Mouse (Mus musculus): Measurements from ENCODE around the gene Arhgdia. TPM values are rescaled to one million over a fixed set of nuclear protein-coding genes. Genes with fewer than 3 reads are reported as not detected.

Gene Arhgdia
- polyA plus RNA-seq, 1 experiment from 2014 or later = 537 TPM

GRCm38 (mm10) chr11:120622805-120623204, 41.4 kb upstream of the Arhgdia start:
- H3K4me2 ChIP-seq = no peak overlapping the region
- 91% methylated on average over 6 of the region's 6 CpGs for WGBS
- H3K9ac ChIP-seq = no peak overlapping the region
- H3K4me3 ChIP-seq (replicated peaks) = no peak overlapping the region
- H3K4me1 ChIP-seq = peaks cover 20% of the 10 kb centered on the region
- H3K9me3 ChIP-seq = no peaks in the 10 kb centered on the region
- peaks cover 30% of the 10 kb centered on the region for H3K36me3 ChIP-seq
- H3K27me3 ChIP-seq (replicated peaks) = no peaks in the 10 kb centered on the region
- no peak overlapping the region for H3K27ac ChIP-seq
- no peak for ATAC-seq (ENCODE audit: insufficient read depth, low FRiP score, low read depth)

DNA sequence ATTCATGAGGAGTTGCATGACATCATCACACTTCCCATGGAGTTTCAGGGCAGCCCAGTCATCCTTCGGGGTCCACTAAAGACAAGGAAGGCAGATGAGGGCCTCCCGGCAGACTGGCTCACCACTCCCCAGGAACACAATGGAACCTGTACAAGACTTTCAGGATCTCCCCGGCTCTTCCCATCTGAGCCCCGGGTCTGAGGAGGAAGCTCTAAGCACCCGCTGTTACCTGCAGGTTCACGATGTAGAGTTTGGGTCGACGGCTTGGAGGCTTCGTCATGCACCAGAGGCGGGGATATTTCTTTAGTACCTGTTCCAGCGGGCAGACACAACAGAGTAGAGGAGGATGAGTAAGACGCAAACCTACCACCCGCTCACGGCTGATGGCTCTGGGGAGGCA, 38.8 kb upstream of the Arhgdia start:
- H3K9ac ChIP-seq = no peak overlapping the region
- no peak overlapping the region for H3K4me3 ChIP-seq (replicated peaks)
- H3K36me3 ChIP-seq = peaks cover 27% of the 10 kb centered on the region
- H3K4me1 ChIP-seq = peaks cover 28% of the 10 kb centered on the region
- WGBS = 92% methylated on average over 14 of the region's 14 CpGs
- H3K9me3 ChIP-seq = no peaks in the 10 kb centered on the region
- H3K4me2 ChIP-seq = no peak overlapping the region
- H3K27me3 ChIP-seq (replicated peaks) = no peaks in the 10 kb centered on the region
- H3K27ac ChIP-seq = no peak overlapping the region
- ATAC-seq (ENCODE audit: insufficient read depth, low FRiP score, low read depth) = no peak

DNA sequence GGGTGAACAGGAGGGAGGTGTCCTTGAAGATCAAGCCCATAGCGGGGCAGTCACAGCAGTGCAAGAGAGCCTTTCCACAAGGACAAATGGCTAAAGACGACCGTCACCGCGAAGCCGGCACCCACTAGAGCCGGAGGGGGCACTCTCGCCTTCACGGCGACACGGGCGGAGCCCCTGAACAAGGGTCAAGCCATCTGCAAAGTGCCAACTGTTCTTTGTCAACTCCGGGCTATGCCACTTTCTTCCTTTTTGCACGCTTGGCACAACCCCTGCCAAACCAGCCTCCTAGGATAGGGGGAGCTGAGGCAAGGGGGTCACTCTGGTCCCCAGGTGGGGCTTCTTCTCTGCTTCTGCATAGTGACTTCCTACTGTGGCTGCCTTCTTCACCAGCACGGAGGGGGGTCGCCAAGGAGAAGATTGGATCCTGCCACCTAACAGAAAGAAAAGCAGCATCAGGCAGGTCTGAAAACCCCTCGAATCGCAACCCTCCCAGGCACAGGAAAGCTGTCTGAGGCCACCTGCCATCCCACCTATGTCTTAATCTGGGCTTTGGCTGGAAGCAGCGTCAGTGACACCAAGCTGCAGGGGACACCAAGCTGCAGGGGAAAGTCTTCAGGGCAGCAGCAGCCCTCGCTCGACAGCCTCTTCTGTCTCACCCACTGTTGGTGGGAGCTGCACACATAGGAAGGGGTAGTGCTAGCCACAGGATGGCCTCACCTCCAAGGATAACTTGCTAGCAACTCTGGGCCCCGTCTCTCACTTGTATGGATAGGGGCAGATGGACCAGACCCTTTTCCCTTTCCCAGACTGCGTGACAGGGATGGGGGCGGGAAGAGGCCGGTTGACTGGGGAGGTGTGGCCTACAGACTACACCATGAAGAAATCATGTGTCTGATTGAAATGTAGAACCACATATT, 37.5 kb upstream of the Arhgdia start:
- no peak overlapping the region for H3K4me2 ChIP-seq
- WGBS = 91% methylated on average over 25 of the region's 25 CpGs
- 0 out of 2 replicates have a peak overlapping the region, but pooled peaks have one; percentile 42 for H3K27ac ChIP-seq
- no peaks in the 10 kb centered on the region for H3K9me3 ChIP-seq
- no peaks in the 10 kb centered on the region for H3K27me3 ChIP-seq (replicated peaks)
- H3K9ac ChIP-seq = no peak overlapping the region
- peaks cover 34% of the 10 kb centered on the region for H3K36me3 ChIP-seq
- ATAC-seq (ENCODE audit: insufficient read depth, low FRiP score, low read depth) = no peak
- H3K4me3 ChIP-seq (replicated peaks) = no peak overlapping the region
- peaks cover 24% of the 10 kb centered on the region for H3K4me1 ChIP-seq

GRCm38 (mm10) chr11:120617519-120618112, 36.2 kb upstream of the Arhgdia start, which contains the start of gene Pcyt2:
Pcyt2 (minus strand) TSS chr11:120617936.
- peak; percentile 96 for ATAC-seq (ENCODE audit: insufficient read depth, low FRiP score, low read depth)
- H3K4me1 ChIP-seq = peaks cover 23% of the 10 kb centered on the region
- H3K4me3 ChIP-seq (replicated peaks) = peak within 1 kb of the TSS; percentile 69
- peak within 1 kb of the TSS; percentile 83 for H3K4me2 ChIP-seq
- under 1% methylated on average over 56 of the region's 56 CpGs for WGBS
- peak within 1 kb of the TSS; percentile 76 for H3K27ac ChIP-seq
- H3K9ac ChIP-seq = peak within 1 kb of the TSS; percentile 91
- peaks cover 44% of the 10 kb centered on the region for H3K36me3 ChIP-seq
- H3K9me3 ChIP-seq = no peaks in the 10 kb centered on the region
- no peaks in the 10 kb centered on the region for H3K27me3 ChIP-seq (replicated peaks)

- Histone ChIP-seq H3K9me3 (no peaks in the 10 kb centered on the region), H3K36me3 (peaks cover 52% of the 10 kb centered on the region), H3K27me3 (replicated peaks) (no peaks in the 10 kb centered on the region), H3K9ac (peak overlapping the region; percentile 91), H3K4me3 (replicated peaks) (peak overlapping the region; percentile 69), H3K4me1 (peaks cover 23% of the 10 kb centered on the region), H3K4me2 (peak overlapping the region; percentile 83), H3K27ac (peak overlapping the region; percentile 76; the same call in 1 of the 2 replicates)
- WGBS = 45% methylated on average over 4 of the region's 4 CpGs
- ATAC-seq (ENCODE audit: insufficient read depth, low FRiP score, low read depth) = no peak
These were observed 35.3 kb upstream of the Arhgdia start for GRCm38 (mm10) chr11:120616617-120617294.

GRCm38 (mm10) chr11:120615606-120616203, 34.3 kb upstream of the Arhgdia start:
- Histone ChIP-seq H3K4me3 (replicated peaks) (no peak overlapping the region), H3K27ac (no peak overlapping the region)

DNA sequence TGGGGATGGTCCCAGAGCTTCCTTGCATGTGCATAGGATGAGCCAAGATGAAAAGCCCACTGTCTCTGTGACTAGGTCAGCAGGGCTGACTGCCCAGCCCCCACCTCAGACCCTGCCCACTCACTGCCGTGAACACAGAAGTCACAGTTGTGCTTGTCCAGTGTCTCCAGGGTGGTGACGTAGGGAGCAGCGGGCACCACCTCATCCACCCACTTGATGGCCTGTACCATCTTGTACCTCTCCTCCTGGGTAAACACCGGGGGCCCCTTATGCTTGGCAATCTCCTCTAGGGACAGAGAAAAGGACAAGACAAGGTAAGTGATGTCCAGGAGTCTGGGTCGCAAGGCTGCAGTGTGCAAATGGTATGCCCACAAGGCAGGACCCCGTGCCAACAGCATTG, 33.7 kb upstream of the Arhgdia start:
- ATAC-seq (ENCODE audit: insufficient read depth, low FRiP score, low read depth) = no peak
- no peak overlapping the region for H3K4me2 ChIP-seq

More at GRCm38 (mm10) chr11:120615606-120616203, 34.3 kb upstream of the Arhgdia start:
- ATAC-seq (ENCODE audit: insufficient read depth, low FRiP score, low read depth) = no peak
- WGBS = 89% methylated on average over 11 of the region's 11 CpGs
- Histone ChIP-seq H3K4me1 (peaks cover 23% of the 10 kb centered on the region), H3K36me3 (peaks cover 55% of the 10 kb centered on the region), H3K4me2 (peak overlapping the region; percentile 14; the same call in 1 of the 2 replicates), H3K9me3 (no peaks in the 10 kb centered on the region), H3K9ac (no peak overlapping the region), H3K27me3 (replicated peaks) (no peaks in the 10 kb centered on the region)

GRCm38 (mm10) chr11:120613976-120614375, 32.6 kb upstream of the Arhgdia start:
- H3K9ac ChIP-seq = no peak overlapping the region
- ATAC-seq (ENCODE audit: insufficient read depth, low FRiP score, low read depth) = no peak
- no peak overlapping the region for H3K4me2 ChIP-seq
- H3K4me3 ChIP-seq (replicated peaks) = no peak overlapping the region
- no peaks in the 10 kb centered on the region for H3K9me3 ChIP-seq
- H3K36me3 ChIP-seq = peaks cover 42% of the 10 kb centered on the region
- 86% methylated on average over 8 of the region's 8 CpGs for WGBS
- H3K27ac ChIP-seq = no peak overlapping the region
- no peaks in the 10 kb centered on the region for H3K27me3 ChIP-seq (replicated peaks)
- peaks cover 26% of the 10 kb centered on the region for H3K4me1 ChIP-seq

More for the DNA sequence above, 33.7 kb upstream of the Arhgdia start:
- Histone ChIP-seq H3K9me3 (no peaks in the 10 kb centered on the region), H3K4me1 (peaks cover 23% of the 10 kb centered on the region), H3K27me3 (replicated peaks) (no peaks in the 10 kb centered on the region), H3K4me3 (replicated peaks) (no peak overlapping the region), H3K9ac (no peak overlapping the region), H3K36me3 (peaks cover 50% of the 10 kb centered on the region), H3K27ac (no peak overlapping the region)
- WGBS = 92% methylated on average over 6 of the region's 6 CpGs

GRCm38 (mm10) chr11:120613481-120613972, 32.1 kb upstream of the Arhgdia start:
- 90% methylated on average over 10 of the region's 10 CpGs for WGBS

DNA sequence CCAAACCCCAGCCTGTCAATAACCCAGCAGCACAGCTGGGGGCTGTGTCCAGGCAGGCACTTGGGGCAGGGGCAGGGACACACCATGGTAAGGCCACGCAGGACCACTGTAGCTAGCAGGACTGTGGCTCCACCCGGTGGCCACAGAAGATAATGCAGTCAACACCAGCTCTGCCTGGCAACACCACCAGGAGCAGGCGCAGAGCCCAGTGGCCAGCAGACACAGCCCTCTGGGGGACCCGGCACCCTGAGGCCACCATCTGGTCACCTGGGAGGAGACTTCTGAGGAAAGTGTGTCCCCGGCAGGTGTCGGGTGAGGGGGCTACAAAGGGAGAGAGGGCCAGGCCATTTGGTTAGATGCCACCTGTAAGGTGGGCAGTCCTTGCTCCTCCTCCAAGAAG, 31.3 kb upstream of the Arhgdia start:
- no peak for ATAC-seq (ENCODE audit: insufficient read depth, low FRiP score, low read depth)
- H3K9me3 ChIP-seq = no peaks in the 10 kb centered on the region
- H3K27ac ChIP-seq = no peak overlapping the region
- peaks cover 35% of the 10 kb centered on the region for H3K36me3 ChIP-seq
- peaks cover 36% of the 10 kb centered on the region for H3K4me1 ChIP-seq
- WGBS = 36% methylated on average over 6 of the region's 6 CpGs
- H3K9ac ChIP-seq = no peak overlapping the region
- H3K4me2 ChIP-seq = no peak overlapping the region
- no peak overlapping the region for H3K4me3 ChIP-seq (replicated peaks)
- H3K27me3 ChIP-seq (replicated peaks) = no peaks in the 10 kb centered on the region

More at GRCm38 (mm10) chr11:120613481-120613972, 32.1 kb upstream of the Arhgdia start:
- Histone ChIP-seq H3K4me3 (replicated peaks) (no peak overlapping the region), H3K27me3 (replicated peaks) (no peaks in the 10 kb centered on the region), H3K9ac (no peak overlapping the region), H3K27ac (no peak overlapping the region), H3K36me3 (peaks cover 37% of the 10 kb centered on the region), H3K4me1 (peaks cover 31% of the 10 kb centered on the region), H3K9me3 (no peaks in the 10 kb centered on the region), H3K4me2 (no peak overlapping the region)
- no peak for ATAC-seq (ENCODE audit: insufficient read depth, low FRiP score, low read depth)

GRCm38 (mm10) chr11:120610477-120611046, 29.1 kb upstream of the Arhgdia start:
- H3K9me3 ChIP-seq = no peaks in the 10 kb centered on the region
- no peak overlapping the region for H3K9ac ChIP-seq
- ATAC-seq (ENCODE audit: insufficient read depth, low FRiP score, low read depth) = no peak
- H3K27ac ChIP-seq = no peak overlapping the region
- 93% methylated on average over 9 of the region's 9 CpGs for WGBS
- H3K36me3 ChIP-seq = peaks cover 45% of the 10 kb centered on the region
- H3K4me2 ChIP-seq = no peak overlapping the region
- H3K4me1 ChIP-seq = peaks cover 22% of the 10 kb centered on the region
- H3K27me3 ChIP-seq (replicated peaks) = no peaks in the 10 kb centered on the region
- no peak overlapping the region for H3K4me3 ChIP-seq (replicated peaks)
